Mouse (Mus musculus): ENCODE data around the gene Gm45140.

Gm45140 gene

GRCm38 (mm10) chr6:87740496-87740895, 95.1 kb downstream of the Gm45140 start:
- DNase-seq (ENCODE audit: low spot score), result no peak

- DNase-seq (ENCODE audit: low spot score), result no peak
Observed at GRCm38 (mm10) chr6:87739898-87740297, 95.7 kb downstream of the Gm45140 start.
